Mouse (Mus musculus): ENCODE measurements around the gene Ano10.

DNA sequence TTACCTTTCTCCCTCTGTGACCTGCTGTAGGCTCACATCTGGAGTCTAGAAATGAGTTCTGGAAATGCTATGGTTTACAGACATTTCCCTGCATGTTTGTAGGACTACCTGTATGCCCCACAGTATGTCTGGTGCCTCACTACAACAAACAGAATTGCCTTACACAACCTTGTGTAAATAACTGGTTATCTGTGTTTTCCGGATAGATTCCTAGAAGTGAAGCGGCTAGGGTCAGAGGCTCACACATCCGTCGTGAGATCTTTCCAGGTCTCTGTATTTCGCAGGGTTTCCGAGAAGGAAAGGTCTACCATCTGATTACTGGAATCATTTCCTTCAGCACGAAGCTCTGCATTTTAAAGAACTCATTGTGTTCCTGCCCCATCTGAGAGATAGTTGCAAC is 22.3 kb upstream of the Ano10 start:
- TF ChIP-seq CTCF (conservative IDR thresholded peaks at IDR 0.05; ENCODE audit: insufficient read depth, insufficient read length, low read depth, low read length) (no peak), POLR2A (IDR thresholded peaks at IDR 0.05; ENCODE audit: low read depth, low read length) (no peak)

Measured in kidney, adult 2 months (tissue).